Mouse (Mus musculus): ENCODE measurements around the gene Dock2. TPM values are rescaled to one million over a fixed set of nuclear protein-coding genes. Genes with fewer than 3 reads are reported as not detected.

Gene Dock2
- total and polyA plus RNA-seq, 2 experiments from 2014 or later: 1.0 to 1.4 TPM

DNA sequence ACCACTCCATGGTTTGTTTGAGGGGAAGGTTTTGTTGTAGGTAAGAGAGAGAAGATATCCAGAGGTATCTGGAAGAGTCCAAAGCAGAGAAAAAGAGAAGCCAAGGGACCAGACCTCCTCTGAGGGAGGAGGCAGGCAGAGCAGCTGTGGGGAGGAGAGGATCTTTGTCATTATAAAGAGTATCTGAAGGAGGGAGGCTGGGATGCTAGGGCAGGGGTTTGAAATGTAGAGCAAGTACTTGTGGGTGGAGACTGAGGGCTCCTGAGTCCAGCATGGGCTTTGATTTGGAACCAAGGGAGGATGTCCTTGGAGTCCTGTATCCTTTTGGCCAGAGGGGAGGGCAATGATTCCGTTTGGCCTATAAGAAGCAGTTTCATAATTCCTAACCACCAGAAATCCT is 346.2 kb downstream of the Dock2 start:
- ATAC-seq (no peak), DNase-seq (ENCODE audit: low spot score) (no peak)
- H3K9ac ChIP-seq (replicated peaks; ENCODE audit: low read length): no peak overlapping the region
- H3K27me3 ChIP-seq (ENCODE audit: insufficient read depth, low read length): no peaks in the 10 kb centered on the region
- no peak for TF ChIP-seq CTCF (IDR thresholded peaks at IDR 0.05; ENCODE audit: low read depth)
- H3K27ac ChIP-seq: no peak overlapping the region
- H3K4me1 ChIP-seq (ENCODE audit: insufficient read depth, low read length): no peaks in the 10 kb centered on the region
- no peaks in the 10 kb centered on the region for H3K9me3 ChIP-seq (ENCODE audit: low read length)
- no peak overlapping the region for H3K4me2 ChIP-seq (ENCODE audit: low read depth, low read length)
- H3K36me3 ChIP-seq (ENCODE audit: insufficient read depth, low read length): no peaks in the 10 kb centered on the region
- 73% methylated on average over 1 of the region's 1 CpGs for WGBS
- H3K4me3 ChIP-seq (ENCODE audit: low read length): no peak overlapping the region

DNA sequence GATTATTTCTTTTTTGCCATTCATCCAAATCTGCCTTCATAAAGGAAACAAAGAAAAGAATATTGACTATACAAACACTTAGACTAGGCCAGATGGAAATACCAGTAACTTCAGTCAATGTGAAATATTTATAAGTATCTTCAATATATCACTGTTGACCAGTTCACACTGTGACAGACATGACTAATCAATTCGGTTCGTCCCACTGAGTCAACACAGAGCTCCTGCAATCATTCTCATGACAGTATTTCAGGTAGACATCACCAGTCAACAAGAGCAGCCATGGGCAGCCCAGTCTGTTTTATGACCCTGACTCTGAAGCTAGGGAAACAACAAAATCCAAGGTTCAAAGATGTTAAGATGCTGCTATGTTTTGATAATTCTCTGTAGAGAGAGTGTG is 351.7 kb downstream of the Dock2 start:
- no peak for TF ChIP-seq CTCF (IDR thresholded peaks at IDR 0.05; ENCODE audit: low read depth)
- H3K9ac ChIP-seq (replicated peaks; ENCODE audit: low read length): no peak overlapping the region
- WGBS: 74% methylated on average over 2 of the region's 2 CpGs
- H3K4me1 ChIP-seq (ENCODE audit: insufficient read depth, low read length): no peaks in the 10 kb centered on the region
- H3K4me3 ChIP-seq (ENCODE audit: low read length): no peak overlapping the region
- H3K36me3 ChIP-seq (ENCODE audit: insufficient read depth, low read length): no peaks in the 10 kb centered on the region
- DNase-seq (ENCODE audit: low spot score) (no peak), ATAC-seq (no peak)
- no peaks in the 10 kb centered on the region for H3K9me3 ChIP-seq (ENCODE audit: low read length)
- no peak overlapping the region for H3K27ac ChIP-seq
- no peak overlapping the region for H3K4me2 ChIP-seq (ENCODE audit: low read depth, low read length)
- H3K27me3 ChIP-seq (ENCODE audit: insufficient read depth, low read length): no peaks in the 10 kb centered on the region

DNA sequence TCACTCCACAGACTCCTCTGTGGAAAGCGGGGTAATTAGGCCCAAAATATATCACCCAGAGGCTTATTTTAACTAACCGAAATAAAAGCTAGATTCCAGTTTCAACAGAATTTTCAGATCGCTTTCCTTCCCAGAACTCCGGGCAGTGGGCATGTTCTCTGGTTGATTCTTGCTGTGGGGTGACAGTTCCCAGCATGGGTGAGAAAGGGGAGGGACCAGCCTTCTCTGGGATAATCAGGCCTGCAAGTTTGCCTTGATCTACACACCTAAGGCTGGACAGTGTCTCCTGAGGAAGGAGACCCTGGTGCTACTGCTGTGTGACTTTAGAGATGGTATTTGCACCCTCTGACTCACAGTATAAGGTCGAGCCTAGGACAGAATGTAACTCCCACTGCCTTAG is 352.3 kb downstream of the Dock2 start:
- Histone ChIP-seq H3K9ac (replicated peaks; ENCODE audit: low read length) (no peak overlapping the region), H3K4me3 (ENCODE audit: low read length) (no peak overlapping the region), H3K9me3 (ENCODE audit: low read length) (no peaks in the 10 kb centered on the region), H3K4me1 (ENCODE audit: insufficient read depth, low read length) (no peaks in the 10 kb centered on the region), H3K36me3 (ENCODE audit: insufficient read depth, low read length) (no peaks in the 10 kb centered on the region), H3K27me3 (ENCODE audit: insufficient read depth, low read length) (no peaks in the 10 kb centered on the region), H3K4me2 (ENCODE audit: low read depth, low read length) (no peak overlapping the region), H3K27ac (no peak overlapping the region)
- WGBS: 63% methylated on average over 5 of the region's 5 CpGs
- DNase-seq (ENCODE audit: low spot score) (no peak), ATAC-seq (no peak)
- no peak for TF ChIP-seq CTCF (IDR thresholded peaks at IDR 0.05; ENCODE audit: low read depth)

DNA sequence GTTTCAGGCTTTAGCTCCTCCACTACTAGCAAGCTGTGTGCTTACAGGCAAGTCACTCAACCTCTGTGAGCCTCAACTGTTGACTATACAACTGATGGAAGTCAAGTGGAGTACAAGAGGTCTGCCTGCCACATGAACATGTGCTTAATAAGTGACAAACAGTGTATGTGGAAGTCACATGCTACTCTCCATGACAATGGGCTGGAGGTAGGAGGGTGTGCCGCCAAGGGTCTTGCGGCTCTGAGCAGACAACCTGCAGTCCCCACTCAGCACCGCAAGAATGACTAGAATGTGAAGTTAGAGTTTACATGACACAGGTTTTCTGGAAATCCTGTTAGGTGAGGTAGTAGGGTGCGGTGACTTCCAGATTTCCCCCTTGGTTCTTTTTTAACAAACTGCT is 352.8 kb downstream of the Dock2 start:
- Histone ChIP-seq H3K4me1 (ENCODE audit: insufficient read depth, low read length) (no peaks in the 10 kb centered on the region), H3K4me2 (ENCODE audit: low read depth, low read length) (no peak overlapping the region), H3K27ac (no peak overlapping the region), H3K36me3 (ENCODE audit: insufficient read depth, low read length) (no peaks in the 10 kb centered on the region), H3K9ac (replicated peaks; ENCODE audit: low read length) (no peak overlapping the region), H3K4me3 (ENCODE audit: low read length) (no peak overlapping the region), H3K27me3 (ENCODE audit: insufficient read depth, low read length) (no peaks in the 10 kb centered on the region), H3K9me3 (ENCODE audit: low read length) (no peaks in the 10 kb centered on the region)
- no peak for DNase-seq (ENCODE audit: low spot score)
- TF ChIP-seq CTCF (IDR thresholded peaks at IDR 0.05; ENCODE audit: low read depth): no peak
- 77% methylated on average over 4 of the region's 4 CpGs for WGBS
- ATAC-seq: no peak

DNA sequence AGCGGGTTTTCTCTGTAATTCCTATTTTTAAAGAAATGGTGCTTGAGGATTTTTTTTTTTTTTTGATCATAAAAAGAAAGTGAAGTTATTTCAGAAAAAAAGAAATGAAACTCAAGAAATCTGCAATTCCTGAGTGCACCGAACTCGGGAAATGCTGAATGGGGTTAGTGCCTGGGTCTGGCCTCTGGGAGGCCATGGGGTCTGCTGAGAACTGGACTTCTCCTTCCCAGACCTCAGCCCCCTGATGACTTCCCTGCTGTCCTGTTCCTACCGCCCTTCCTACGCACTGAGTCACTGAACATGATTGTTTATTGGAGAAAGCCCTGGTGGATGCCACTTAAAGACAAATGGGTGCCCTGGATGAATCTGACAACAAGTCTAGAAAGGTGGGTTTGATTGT is 356.5 kb downstream of the Dock2 start:
- TF ChIP-seq CTCF (IDR thresholded peaks at IDR 0.05; ENCODE audit: low read depth): no peak

DNA sequence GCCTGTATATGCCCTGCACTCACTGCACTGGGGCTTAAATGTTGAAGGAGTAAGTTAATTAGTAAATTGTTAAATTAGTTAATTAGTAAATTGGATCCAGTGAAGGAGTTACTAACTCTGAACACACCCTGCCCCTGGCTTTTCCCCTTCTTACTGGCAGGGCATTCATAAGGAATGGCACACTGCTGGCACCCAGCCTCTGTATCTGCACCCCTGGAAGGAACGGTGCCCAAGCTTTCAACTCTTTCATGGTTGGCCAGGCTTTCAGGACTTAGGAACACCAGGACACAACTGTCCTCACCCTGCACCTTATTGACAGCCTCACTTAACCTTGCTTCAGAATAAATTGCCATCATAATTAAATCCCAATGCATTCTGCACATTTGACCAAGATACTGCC is 359.1 kb downstream of the Dock2 start:
- Histone ChIP-seq H3K4me2 (ENCODE audit: low read depth, low read length) (no peak overlapping the region), H3K9me3 (ENCODE audit: low read length) (no peaks in the 10 kb centered on the region)

More for the DNA sequence above, 356.5 kb downstream of the Dock2 start:
- no peak overlapping the region for H3K27ac ChIP-seq
- no peaks in the 10 kb centered on the region for H3K36me3 ChIP-seq (ENCODE audit: insufficient read depth, low read length)
- no peak overlapping the region for H3K9ac ChIP-seq (replicated peaks; ENCODE audit: low read length)
- 90% methylated on average over 5 of the region's 5 CpGs for WGBS
- H3K4me2 ChIP-seq (ENCODE audit: low read depth, low read length): no peak overlapping the region
- H3K27me3 ChIP-seq (ENCODE audit: insufficient read depth, low read length): no peaks in the 10 kb centered on the region
- ATAC-seq (no peak), DNase-seq (ENCODE audit: low spot score) (no peak)
- H3K4me1 ChIP-seq (ENCODE audit: insufficient read depth, low read length): no peaks in the 10 kb centered on the region
- no peak overlapping the region for H3K4me3 ChIP-seq (ENCODE audit: low read length)
- H3K9me3 ChIP-seq (ENCODE audit: low read length): no peaks in the 10 kb centered on the region

DNA sequence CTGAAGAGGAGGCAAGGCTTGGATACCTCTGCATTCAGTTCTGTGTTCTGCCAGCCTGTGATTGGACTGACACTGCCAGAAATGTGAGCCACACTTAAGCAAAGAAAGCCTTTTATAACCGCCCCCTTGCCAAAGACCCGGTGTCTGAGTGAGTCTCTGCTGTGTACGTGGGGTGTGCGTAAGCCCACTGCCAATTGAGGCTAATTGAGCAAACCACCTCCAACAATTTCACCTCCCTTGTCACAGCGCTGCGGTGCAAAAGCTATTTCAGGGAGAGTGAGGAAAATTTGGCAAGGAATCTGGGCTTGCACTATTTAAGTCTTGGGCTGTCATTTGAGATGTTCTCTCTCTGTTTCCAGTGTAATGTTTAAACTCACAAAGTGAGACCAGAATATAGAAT is 362.6 kb downstream of the Dock2 start:
- no peak for ATAC-seq
- Histone ChIP-seq H3K9ac (replicated peaks; ENCODE audit: low read length) (no peak overlapping the region), H3K36me3 (ENCODE audit: insufficient read depth, low read length) (no peaks in the 10 kb centered on the region), H3K4me3 (ENCODE audit: low read length) (no peak overlapping the region), H3K27me3 (ENCODE audit: insufficient read depth, low read length) (no peaks in the 10 kb centered on the region), H3K4me2 (ENCODE audit: low read depth, low read length) (no peak overlapping the region), H3K4me1 (ENCODE audit: insufficient read depth, low read length) (peaks cover 4% of the 10 kb centered on the region), H3K9me3 (ENCODE audit: low read length) (no peaks in the 10 kb centered on the region), H3K27ac (no peak overlapping the region)
- 51% methylated on average over 6 of the region's 6 CpGs for WGBS
- TF ChIP-seq CTCF (IDR thresholded peaks at IDR 0.05; ENCODE audit: low read depth): no peak
- DNase-seq (ENCODE audit: low spot score): no peak

More for the DNA sequence above, 359.1 kb downstream of the Dock2 start:
- no peak for TF ChIP-seq CTCF (IDR thresholded peaks at IDR 0.05; ENCODE audit: low read depth)
- no peak for ATAC-seq
- no peak for DNase-seq (ENCODE audit: low spot score)
- H3K36me3 ChIP-seq (ENCODE audit: insufficient read depth, low read length): no peaks in the 10 kb centered on the region
- WGBS: 73% methylated on average over 1 of the region's 1 CpGs
- no peak overlapping the region for H3K9ac ChIP-seq (replicated peaks; ENCODE audit: low read length)
- no peaks in the 10 kb centered on the region for H3K4me1 ChIP-seq (ENCODE audit: insufficient read depth, low read length)
- no peak overlapping the region for H3K27ac ChIP-seq
- H3K4me3 ChIP-seq (ENCODE audit: low read length): no peak overlapping the region
- no peaks in the 10 kb centered on the region for H3K27me3 ChIP-seq (ENCODE audit: insufficient read depth, low read length)

Measured in hindbrain, postnatal 0 days (tissue).